Mouse (Mus musculus) ZHBTc4 (cell line): ENCODE results near the gene Rnf11.
A peak's percentile ranks its signal among the peaks of the same experiment; 100 is the strongest.

Experiments used
- DNase-seq: peaks from one replicate; pipeline ENCODE4 v3.0.0-alpha.2; 2011; ENCODE audit warnings: low read depth, low spot score

Gene Rnf11

GRCm38 (mm10) chr4:109444951-109445350 is 39.6 kb downstream of the Rnf11 start:
- no peak for DNase-seq

GRCm38 (mm10) chr4:109444471-109444870 is 40.1 kb downstream of the Rnf11 start:
- no peak for DNase-seq

- DNase-seq: no peak
Measured at GRCm38 (mm10) chr4:109442649-109443048, 41.9 kb downstream of the Rnf11 start.

- DNase-seq: no peak
Measured at GRCm38 (mm10) chr4:109442126-109442525, 42.4 kb downstream of the Rnf11 start.

GRCm38 (mm10) chr4:109441000-109441399 is 43.5 kb downstream of the Rnf11 start:
- DNase-seq: no peak

- DNase-seq: no peak
Measured at GRCm38 (mm10) chr4:109440381-109440780, 44.1 kb downstream of the Rnf11 start.

GRCm38 (mm10) chr4:109439825-109440248 is 44.7 kb downstream of the Rnf11 start:
- no peak for DNase-seq

GRCm38 (mm10) chr4:109439101-109439500 is 45.4 kb downstream of the Rnf11 start:
- DNase-seq: no peak

- DNase-seq: peak; percentile 78
Measured at GRCm38 (mm10) chr4:109437913-109438878, 46.3 kb downstream of the Rnf11 start.

- no peak for DNase-seq
Measured at GRCm38 (mm10) chr4:109434256-109434655, 50.3 kb downstream of the Rnf11 start.

GRCm38 (mm10) chr4:109433641-109434040 is 50.9 kb downstream of the Rnf11 start:
- DNase-seq: no peak

GRCm38 (mm10) chr4:109432668-109433375 is 51.7 kb downstream of the Rnf11 start:
- DNase-seq: no peak

GRCm38 (mm10) chr4:109430854-109431253 is 53.7 kb downstream of the Rnf11 start:
- peak; percentile 94 for DNase-seq

- no peak for DNase-seq
Measured at GRCm38 (mm10) chr4:109430250-109430649, 54.3 kb downstream of the Rnf11 start.

- no peak for DNase-seq
Measured at GRCm38 (mm10) chr4:109427058-109427457, 57.5 kb downstream of the Rnf11 start.

GRCm38 (mm10) chr4:109423438-109423837 is 61.1 kb downstream of the Rnf11 start:
- DNase-seq: no peak

- no peak for DNase-seq
Measured at GRCm38 (mm10) chr4:109422436-109422835, 62.1 kb downstream of the Rnf11 start.

- no peak for DNase-seq
Measured at GRCm38 (mm10) chr4:109421608-109422007, 62.9 kb downstream of the Rnf11 start.

- no peak for DNase-seq
Measured at GRCm38 (mm10) chr4:109420138-109420795, 64.3 kb downstream of the Rnf11 start.

GRCm38 (mm10) chr4:109419563-109419962 is 65.0 kb downstream of the Rnf11 start:
- DNase-seq: no peak

GRCm38 (mm10) chr4:109419017-109419416 is 65.5 kb downstream of the Rnf11 start:
- DNase-seq: no peak

- DNase-seq: no peak
Measured at GRCm38 (mm10) chr4:109417998-109418397, 66.5 kb downstream of the Rnf11 start.
